21 mouse cellular contexts compared by ENCODE assay signal in genomic region chr7:132998639-132999038, GRCm38 (mm10).
DNase-seq lines count a peak whose midpoint lies in the region.
"Had no signal": no experiment of that assay in that cellular context is flagged by ENCODE, and none has a peak within 500 bp of the region (broad histone marks: within the 10 kb centered on the region; RNA-seq: fewer than 3 reads in every experiment).

No protein-coding gene starts in this region.

- peak; percentile 89 for DNase-seq in heart, adult 11 months
- DNase-seq in heart, adult 18-20 months: no peak
- DNase-seq in urinary bladder, adult 2 months (ENCODE audit: low spot score): peak; percentile 19
- no peak for DNase-seq in urinary bladder, postnatal 25 days (ENCODE audit: low spot score)
- DNase-seq in adrenal gland, postnatal 10 days: peak; percentile 68
- DNase-seq in spleen, postnatal 4 days (ENCODE audit: low spot score in 2 of 2): no peak
- DNase-seq in lung, postnatal 25 days (ENCODE audit: low spot score): no peak
- DNase-seq: cerebellum, adult 11-12 months; forebrain, postnatal 0 days; gastrocnemius, postnatal 14 days; heart, adult 2 months; kidney, adult 9 months; kidney, postnatal 14 days; layer of hippocampus, adult 9-11 months; liver; lung, adult 2 months; lung, postnatal 14 days; retina, postnatal 1 day; right cerebral cortex, postnatal 25 days; thymus, adult 2 months; thymus, postnatal 4 days had no signal

Comparison
In these comparisons a context has a peak if more than half of its experiments do, and no peak if none do; other contexts are left out.
1. DNase-seq: peak in heart, adult 11 months (single experiment), urinary bladder, adult 2 months (single experiment) and adrenal gland, postnatal 10 days (single experiment); none in heart, adult 18-20 months (0 of 2), urinary bladder, postnatal 25 days (single experiment), spleen, postnatal 4 days (0 of 2) and lung, postnatal 25 days (single experiment).